Mouse (Mus musculus) stomach, postnatal 0 days (tissue): ENCODE data around the gene Fxr2. TPM values are rescaled to one million over a fixed set of nuclear protein-coding genes. Genes with fewer than 3 reads are reported as not detected.
"Not testable (repeated sequence)": the region's sequence is repeated elsewhere in the genome, so short reads cannot be mapped to it uniquely, and the experiment has no call there.

Experiments
- ATAC-seq: fragments of 200-750 bp; cut with Nextera tagmentation; 2 replicates; pipeline ENCODE4 v1.8.0; 2017; ENCODE audit not compliant: low FRiP score, low TSS enrichment
- DNase-seq: peaks from one replicate; pipeline ENCODE4 v3.0.0-alpha.2; 2016; ENCODE audit warnings: low spot score
- H3K27ac ChIP-seq: fragments of 300-500 bp; sonication (generic); replicated peaks from 2 replicates; pipeline ENCODE4 v1.5.1; 2014; ENCODE audit warnings: mild to moderate bottlenecking, control low read depth
- H3K27me3 ChIP-seq: fragments of 300-500 bp; sonication (generic); 2 replicates; pipeline ENCODE4 v1.6.1; 2014; ENCODE audit warnings: low read length; ENCODE audit not compliant: control insufficient read depth, insufficient read depth
- H3K36me3 ChIP-seq: fragments of 300-500 bp; sonication (generic); 2 replicates; pipeline ENCODE4 v1.6.1; 2014; ENCODE audit warnings: low read length, mixed read lengths; ENCODE audit not compliant: control insufficient read depth, insufficient read depth
- H3K4me1 ChIP-seq: fragments of 300-500 bp; sonication (generic); replicated peaks from 2 replicates; pipeline ENCODE4 v1.6.1; 2014; ENCODE audit warnings: antibody characterized with exemption; ENCODE audit not compliant: control insufficient read depth, insufficient read depth
- H3K4me2 ChIP-seq: fragments of 300-500 bp; sonication (generic); replicated peaks from 2 replicates; pipeline ENCODE4 v1.6.1; 2014; ENCODE audit warnings: low read depth, mild to moderate bottlenecking, control low read depth, moderate library complexity
- H3K4me3 ChIP-seq: fragments of 300-500 bp; sonication (generic); 2 replicates; pipeline ENCODE4 v1.5.1; 2014; ENCODE audit warnings: low read depth, low read length, control low read depth
- H3K9ac ChIP-seq: fragments of 300-500 bp; sonication (generic); 2 replicates; pipeline ENCODE4 v1.6.1; 2014; ENCODE audit warnings: mild to moderate bottlenecking, low read length, control low read depth, mixed read lengths
- H3K9me3 ChIP-seq: fragments of 300-500 bp; sonication (generic); 2 replicates; pipeline ENCODE4 v1.6.1; 2016; ENCODE audit warnings: low read length; ENCODE audit not compliant: control insufficient read depth
- CTCF ChIP-seq: IDR thresholded peaks from 2 replicates; pipeline ENCODE4 v1.5.1; 2016; ENCODE audit warnings: antibody characterized with exemption, low read depth, mild to moderate bottlenecking, moderate library complexity
- EP300 ChIP-seq: optimal IDR thresholded peaks from 2 replicates; pipeline ENCODE3; 2016; ENCODE audit warnings: antibody characterized with exemption
- WGBS: fragments of 180-500 bp; shearing (Covaris S2); extraction: QIAGEN DNeasy Blood & Tissue Kit; methylation state at CpG from one replicate; pipeline ENCODE4 v1.1.7; 2014; 5-methylcytosine and 5-hydroxymethylcytosine counted together
- microRNA counts: library from miRNA; unstranded; fragments of <30 nt; microRNA quantifications from one replicate; lab custom pipeline; 2015
- microRNA-seq: library from miRNA; unstranded; fragments of <30 nt; microRNA quantifications from one replicate; pipeline ENCODE4, GENCODE M21; 2016
- polyA plus RNA-seq: library from polyadenylated mRNA; unstranded; fragments of >200 nt; fragmentation: Nextera tagmentation; extraction: Ambion mirVana; gene quantifications from 2 replicates; pipeline ENCODE4 v1.2.1, GENCODE M21; 2015

The Fxr2 gene
- polyA plus RNA-seq, 1 experiment from 2014 or later = 10.8 TPM

DNA sequence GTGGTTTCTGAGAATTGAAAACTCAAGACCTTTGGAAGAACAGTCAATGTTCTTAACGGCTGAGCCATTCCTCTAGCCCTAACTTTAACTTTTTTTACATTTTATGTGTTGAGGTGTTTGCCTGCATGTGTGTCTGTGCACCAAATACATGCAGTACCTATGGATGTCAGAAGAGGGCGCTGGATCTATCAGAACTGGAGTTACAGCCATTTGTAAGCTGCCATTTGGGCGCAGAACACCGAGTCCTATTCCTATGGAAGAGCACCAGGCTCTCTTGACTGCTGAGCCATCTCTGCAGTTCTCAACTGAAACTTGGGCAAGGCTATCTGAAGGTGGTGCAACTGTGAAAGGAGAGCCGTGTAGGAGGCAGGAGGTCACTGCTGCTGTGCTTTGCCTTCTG, 65.8 kb downstream of the Fxr2 start:
- ATAC-seq (no peak), DNase-seq (no peak)
- H3K9ac ChIP-seq = no peak overlapping the region
- no peaks in the 10 kb centered on the region for H3K4me1 ChIP-seq
- no peak overlapping the region for H3K4me3 ChIP-seq
- peak; percentile 40 for TF ChIP-seq CTCF
- no peak for TF ChIP-seq EP300
- no peak overlapping the region for H3K27ac ChIP-seq
- 71% methylated on average over 5 of the region's 5 CpGs for WGBS
- no peak overlapping the region for H3K4me2 ChIP-seq
- no peaks in the 10 kb centered on the region for H3K27me3 ChIP-seq
- H3K36me3 ChIP-seq = no peaks in the 10 kb centered on the region
- H3K9me3 ChIP-seq = no peaks in the 10 kb centered on the region

GRCm38 (mm10) chr11:69699595-69699994, 66.8 kb downstream of the Fxr2 start:
- H3K36me3 ChIP-seq = no peaks in the 10 kb centered on the region
- DNase-seq (no peak), ATAC-seq (no peak)
- no peak overlapping the region for H3K4me3 ChIP-seq
- 38% methylated on average over 1 of the region's 1 CpGs for WGBS
- H3K27ac ChIP-seq = no peak overlapping the region
- H3K9ac ChIP-seq = no peak overlapping the region
- H3K4me2 ChIP-seq = no peak overlapping the region
- H3K9me3 ChIP-seq = no peaks in the 10 kb centered on the region
- TF ChIP-seq EP300 (no peak), CTCF (no peak)
- H3K4me1 ChIP-seq = no peaks in the 10 kb centered on the region
- no peaks in the 10 kb centered on the region for H3K27me3 ChIP-seq

GRCm38 (mm10) chr11:69702886-69703285, 70.1 kb downstream of the Fxr2 start:
- not testable (repeated sequence) for H3K27ac ChIP-seq, ATAC-seq, H3K4me3 ChIP-seq, H3K9ac ChIP-seq, H3K27me3 ChIP-seq, H3K4me1 ChIP-seq, H3K36me3 ChIP-seq, DNase-seq, H3K4me2 ChIP-seq, H3K9me3 ChIP-seq
- 97% methylated on average over 9 of the region's 10 CpGs for WGBS

MicroRNA genes within 50 kb of the gene (microRNA counts, 519-probe panel; counts per million panel counts)
- microRNA mmu-miR-1934 (lab: Ali Mortazavi, UCI) (not detected), microRNA mmu-miR-467f (lab: Ali Mortazavi, UCI) (2,868 counts per million, percentile 8 among the panel's probes with 10 or more counts)

Small RNAs within 50 kb of the gene (microRNA-seq; reads per million reads assigned to microRNA genes)
- gene Mir1934 (1.6 reads per million), gene Mir467f (not detected)

Other genes with a start within 250 kb of the Fxr2 start
- 153 and 170 TPM in 2 replicates for gene Naa38, start 237.5 kb upstream of the Fxr2 start, polyA plus RNA-seq
- gene Cyb5d1, start 237.4 kb upstream of the Fxr2 start, polyA plus RNA-seq = 9.1 and 9.5 TPM in 2 replicates
- gene Tmem88, start 234.8 kb upstream of the Fxr2 start, polyA plus RNA-seq = 14.9 and 17.8 TPM in 2 replicates
- gene Kdm6b, start 219.3 kb upstream of the Fxr2 start, polyA plus RNA-seq = 12.9 and 13.1 TPM in 2 replicates
- 0.38 and 0.39 TPM in 2 replicates for gene Dnah2, start 83.9 kb upstream of the Fxr2 start, polyA plus RNA-seq
- 3.9 and 4.4 TPM in 2 replicates for gene Efnb3, start 72.8 kb upstream of the Fxr2 start, polyA plus RNA-seq
- 8.7 and 9.0 TPM in 2 replicates for gene Wrap53, start 52.7 kb upstream of the Fxr2 start, polyA plus RNA-seq
- 45.0 and 51.4 TPM in 2 replicates for gene Trp53, start 52.6 kb upstream of the Fxr2 start, polyA plus RNA-seq
- gene Atp1b2, start 27.0 kb upstream of the Fxr2 start, polyA plus RNA-seq = 5.3 and 7.2 TPM in 2 replicates
- not detected in 2 replicates for gene Shbg, start 15.1 kb upstream of the Fxr2 start, polyA plus RNA-seq
- gene Sat2, start 11.0 kb upstream of the Fxr2 start, polyA plus RNA-seq = 14.4 and 15.5 TPM in 2 replicates
- 7.7 and 7.9 TPM in 2 replicates for gene Sox15, start 22.3 kb downstream of the Fxr2 start, polyA plus RNA-seq
- 69.1 and 72.6 TPM in 2 replicates for gene Mpdu1, start 29.7 kb downstream of the Fxr2 start, polyA plus RNA-seq
- gene Cd68, start 33.2 kb downstream of the Fxr2 start, polyA plus RNA-seq = 16.7 and 17.9 TPM in 2 replicates
- 339 and 351 TPM in 2 replicates for gene Eif4a1, start 39.4 kb downstream of the Fxr2 start, polyA plus RNA-seq
- gene Senp3, start 49.1 kb downstream of the Fxr2 start, polyA plus RNA-seq = 30.5 and 32.4 TPM in 2 replicates
- gene Tnfsf13, start 52.8 kb downstream of the Fxr2 start, polyA plus RNA-seq = 0.50 and 0.75 TPM in 2 replicates
- gene Tnfsf12, start 62.9 kb downstream of the Fxr2 start, polyA plus RNA-seq = 6.9 and 9.7 TPM in 2 replicates
- gene Tnfsfm13, start 63.1 kb downstream of the Fxr2 start, polyA plus RNA-seq = 4.1 and 4.2 TPM in 2 replicates
- gene Polr2a, start 125.6 kb downstream of the Fxr2 start, polyA plus RNA-seq = 7.9 and 9.0 TPM in 2 replicates
- gene Slc35g3, start 129.0 kb downstream of the Fxr2 start, polyA plus RNA-seq = 0.11 TPM in 1 of 2 replicates, not detected in the other
- 2.6 and 2.7 TPM in 2 replicates for gene Zbtb4, start 132.9 kb downstream of the Fxr2 start, polyA plus RNA-seq
- 4.3 and 5.0 TPM in 2 replicates for gene Chrnb1, start 163.0 kb downstream of the Fxr2 start, polyA plus RNA-seq
- 0.67 and 0.90 TPM in 2 replicates for gene Fgf11, start 168.9 kb downstream of the Fxr2 start, polyA plus RNA-seq
- 28.4 and 34.4 TPM in 2 replicates for gene Tmem102, start 172.6 kb downstream of the Fxr2 start, polyA plus RNA-seq
- gene Gm39566, start 182.3 kb downstream of the Fxr2 start, polyA plus RNA-seq = not detected in 2 replicates
- not detected in 2 replicates for gene Spem2, start 185.5 kb downstream of the Fxr2 start, polyA plus RNA-seq
- not detected in 2 replicates for gene Spem1, start 189.2 kb downstream of the Fxr2 start, polyA plus RNA-seq
- gene Nlgn2, start 204.8 kb downstream of the Fxr2 start, polyA plus RNA-seq = 2.5 and 2.7 TPM in 2 replicates
- gene Tmem256, start 205.5 kb downstream of the Fxr2 start, polyA plus RNA-seq = 329 and 366 TPM in 2 replicates
- 54.4 and 58.4 TPM in 2 replicates for gene Plscr3, start 213.4 kb downstream of the Fxr2 start, polyA plus RNA-seq
- gene Tnk1, start 225.7 kb downstream of the Fxr2 start, polyA plus RNA-seq = 12.3 TPM in 2 replicates
- gene Tmem95, start 245.0 kb downstream of the Fxr2 start, polyA plus RNA-seq = 0.25 and 0.54 TPM in 2 replicates
- gene Kctd11, start 248.4 kb downstream of the Fxr2 start, polyA plus RNA-seq = 15.9 and 18.1 TPM in 2 replicates